Mouse (Mus musculus) adrenal gland, postnatal 10 days (tissue): ENCODE results near the gene Prc1. TPM values are rescaled to one million over a fixed set of nuclear protein-coding genes. Genes with fewer than 3 reads are reported as not detected.
A peak's percentile ranks its signal among the peaks of the same experiment; 100 is the strongest.

ENCODE experiments used
- DNase-seq: peaks from one replicate; pipeline ENCODE4 v3.0.0; 2021; ENCODE audit warnings: mixed read lengths
- long read RNA-seq, 2 experiments: library from polyadenylated mRNA; stranded (forward); transcript quantifications; one replicate each; pipeline ENCODE4 v2.0.0; 2021
- total RNA-seq, 2 experiments: library from RNA; stranded (reverse); gene quantifications; 2 replicates each; pipeline ENCODE4 v1.2.3; 2021

Gene Prc1
- total RNA-seq = 10 to 100 TPM; 38.9 to 43.4 TPM
- long read RNA-seq, experiment 1, transcript Prc1-206 (14 exons, 2,912 nt) = major isoform, 6 of 18 reads
- long read RNA-seq, experiment 1, partial matches to known transcripts = 1 of 18 reads
- long read RNA-seq, experiment 1, other reads (novel, unspliced or antisense) = 1 of 18 reads
- long read RNA-seq, experiment 2, transcript Prc1-210 (15 exons, 3,008 nt) = major isoform, 10 of 28 reads
- long read RNA-seq, experiment 2, transcript Prc1-206 (14 exons, 2,912 nt) = minor isoform, 5 of 28 reads
- long read RNA-seq, experiment 2, partial matches to known transcripts = 2 of 28 reads
- long read RNA-seq, experiment 2, other reads (novel, unspliced or antisense) = 7 of 28 reads

- peak; percentile 100 for DNase-seq
Measured at GRCm38 (mm10) chr7:80294062-80294763, at the start of gene Prc1. Gene Prc1 (plus strand): TSS chr7:80294450.

DNA sequence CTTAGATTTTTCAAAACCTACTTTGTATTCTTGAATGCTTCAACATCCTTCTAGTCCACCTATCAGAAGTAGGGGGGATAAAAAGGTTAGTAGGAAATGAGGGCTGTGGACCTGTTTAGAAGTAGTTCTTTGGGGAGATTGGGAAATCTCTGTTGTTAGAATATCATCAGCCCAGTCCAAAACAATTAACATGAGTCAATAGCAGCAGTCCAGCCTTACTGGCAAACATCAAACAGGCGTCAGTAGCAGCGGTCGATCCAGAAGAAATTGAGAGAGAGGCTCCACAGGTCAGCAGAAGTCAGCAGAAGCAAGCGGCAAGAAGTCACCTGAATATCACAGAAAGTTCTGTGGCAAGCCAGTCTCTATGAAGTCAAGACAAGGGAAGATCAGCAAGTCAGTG is 49.4 kb upstream of the Prc1 start:
- no peak for DNase-seq

- DNase-seq = peak; percentile 98
Measured at GRCm38 (mm10) chr7:80246148-80246721, 48.0 kb upstream of the Prc1 start, which contains the start of gene Ttll13. Gene Ttll13 (plus strand): TSS chr7:80246376.

DNA sequence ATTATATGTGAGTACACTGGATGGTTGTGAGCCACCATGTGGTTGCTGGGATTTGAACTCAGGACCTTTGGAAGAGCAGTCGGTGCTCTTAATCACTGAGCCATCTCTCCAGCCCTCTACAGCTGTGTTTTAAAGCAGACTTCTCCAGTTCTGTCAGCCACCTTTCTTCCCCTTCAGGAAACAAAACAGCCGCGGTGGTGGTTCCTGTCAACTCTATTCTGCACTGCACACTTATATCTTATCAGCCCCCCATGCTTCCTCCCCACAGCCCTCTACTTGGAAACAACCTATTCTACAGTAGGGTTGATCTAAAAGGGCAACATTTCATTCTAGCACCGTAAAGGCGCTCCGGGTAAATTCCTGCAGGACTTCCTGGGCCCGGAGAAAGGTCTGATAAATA is 47.4 kb upstream of the Prc1 start:
- no peak for DNase-seq

DNA sequence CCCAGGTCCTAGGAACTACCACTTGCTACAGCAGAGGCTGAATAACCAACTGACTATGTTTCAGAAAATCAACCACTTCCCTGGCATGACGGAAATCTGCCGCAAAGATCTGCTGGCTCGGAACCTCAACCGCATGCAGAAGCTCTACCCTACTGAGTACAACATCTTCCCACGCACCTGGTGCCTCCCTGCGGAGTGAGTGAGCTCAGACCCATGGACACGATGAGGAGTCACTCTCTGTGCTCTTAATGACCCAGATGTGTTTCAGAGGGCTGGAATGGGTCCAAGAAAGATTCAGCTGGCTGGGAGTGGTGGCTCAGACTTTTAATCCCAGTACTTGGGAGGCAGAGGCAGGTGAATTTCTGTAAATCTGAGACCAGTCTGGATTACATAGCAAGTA is 41.8 kb upstream of the Prc1 start:
- DNase-seq = no peak

GRCm38 (mm10) chr7:80252886-80253285 is 41.4 kb upstream of the Prc1 start:
- DNase-seq = no peak

DNA sequence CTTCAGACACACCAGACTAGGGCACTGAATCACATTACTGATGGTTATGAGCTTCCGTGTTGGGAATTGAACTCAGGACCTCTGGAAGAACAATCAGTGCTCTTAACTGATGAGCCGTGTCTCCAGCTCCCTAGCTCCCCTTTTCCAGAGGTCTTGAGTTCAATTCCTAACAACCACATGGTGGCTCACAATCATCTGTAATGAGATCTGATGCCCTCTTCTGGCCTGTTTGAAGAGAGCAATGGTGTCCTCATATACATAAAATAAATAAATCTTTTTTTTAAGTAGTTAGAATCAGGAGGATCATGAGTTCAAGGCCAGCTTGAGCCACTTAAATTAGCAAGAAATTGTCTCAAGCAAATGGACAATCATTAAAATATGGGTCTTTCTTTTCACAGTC is 38.3 kb upstream of the Prc1 start:
- no peak for DNase-seq

GRCm38 (mm10) chr7:80257706-80258105 is 36.5 kb upstream of the Prc1 start:
- DNase-seq = no peak

- DNase-seq = peak; percentile 92
Measured at GRCm38 (mm10) chr7:80260625-80261371, 33.5 kb upstream of the Prc1 start, which contains the start of gene Ngrn. Gene Ngrn (plus strand): TSS chr7:80261215.

GRCm38 (mm10) chr7:80261372-80261990 is 32.8 kb upstream of the Prc1 start:
- DNase-seq = no peak

GRCm38 (mm10) chr7:80264606-80265005 is 29.6 kb upstream of the Prc1 start:
- DNase-seq = peak; percentile 57

DNA sequence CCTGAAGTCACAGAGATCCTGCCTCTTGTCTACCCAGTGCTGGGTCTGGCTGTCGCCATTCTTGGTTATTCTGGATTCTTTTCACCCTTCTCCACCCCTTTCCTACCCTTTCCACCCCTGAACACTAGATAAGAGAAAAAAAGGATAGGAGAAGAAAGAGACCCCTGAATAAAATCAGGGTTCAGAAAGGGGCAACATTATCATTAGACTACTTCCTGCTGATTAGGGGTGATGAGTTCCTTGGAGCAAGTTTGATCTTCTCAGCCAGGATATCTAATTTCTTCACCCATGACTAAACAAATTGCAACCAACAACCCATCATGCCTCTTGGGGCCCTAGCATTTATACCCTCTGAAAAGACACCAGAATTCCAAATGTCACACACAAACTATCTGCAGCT is 26.5 kb upstream of the Prc1 start:
- no peak for DNase-seq

- peak; percentile 98 for DNase-seq
Measured at GRCm38 (mm10) chr7:80268897-80269750, 25.1 kb upstream of the Prc1 start, which contains the start of gene Vps33b. Gene Vps33b (plus strand): TSS chr7:80269649.

GRCm38 (mm10) chr7:80269751-80270255 is 24.4 kb upstream of the Prc1 start:
- peak; percentile 60 for DNase-seq

GRCm38 (mm10) chr7:80273456-80273855 is 20.8 kb upstream of the Prc1 start:
- no peak for DNase-seq

- no peak for DNase-seq
Measured at GRCm38 (mm10) chr7:80276374-80276773, 17.9 kb upstream of the Prc1 start.

DNA sequence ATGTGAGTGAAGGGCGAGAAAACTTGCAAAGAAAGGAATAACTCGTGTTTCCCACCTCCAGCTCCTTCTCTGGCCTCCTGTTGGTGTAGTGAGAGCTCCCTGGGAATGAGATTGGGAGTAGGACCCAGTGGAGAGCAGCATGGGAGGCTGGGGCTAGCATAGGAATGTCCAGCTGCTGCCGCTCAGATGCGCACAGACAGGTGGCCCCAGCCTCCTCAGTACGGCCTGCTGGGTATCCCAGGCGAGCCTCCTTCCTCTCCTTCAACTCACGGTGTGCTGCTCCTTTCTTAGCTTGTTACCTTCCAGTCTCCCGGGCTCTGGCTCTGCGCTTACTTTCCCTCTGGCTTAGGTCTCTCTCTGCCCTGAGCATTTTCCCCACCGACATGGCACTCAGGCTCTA is 14.2 kb upstream of the Prc1 start:
- DNase-seq = no peak

GRCm38 (mm10) chr7:80280998-80281397 is 13.3 kb upstream of the Prc1 start:
- no peak for DNase-seq

GRCm38 (mm10) chr7:80281646-80282045 is 12.6 kb upstream of the Prc1 start:
- DNase-seq = peak; percentile 29

GRCm38 (mm10) chr7:80283226-80283918 is 10.9 kb upstream of the Prc1 start:
- no peak for DNase-seq
